In genomic region chr6:85190671-85191070, GRCm38 (mm10) we compare ENCODE assay signal across 8 mouse cellular contexts. TPM values are rescaled to one million over a fixed set of nuclear protein-coding genes. Genes with fewer than 3 reads are reported as not detected.
A peak's percentile ranks its signal among the peaks of the same experiment; 100 is the strongest.
DNase-seq lines count a peak whose midpoint lies in the region; ATAC-seq and TF ChIP-seq lines count a peak whose summit lies in the region.

No protein-coding gene starts in this region.

- ATAC-seq in limb, embryonic 14.5 days (ENCODE audit: low FRiP score, low read depth), result no peak
- no peak for ATAC-seq in stomach, embryonic 14.5 days (ENCODE audit: insufficient number of reproducible peaks, insufficient read depth, low FRiP score, low read depth)

- no peak for TF ChIP-seq CTCF in left cerebral cortex, adult 2 months (IDR thresholded peaks at IDR 0.05)

- peak overlapping the region; percentile 55 for H3K4me2 ChIP-seq in limb, embryonic 14.5 days (replicated peaks; ENCODE audit: low read depth, low read length, severe bottlenecking)
- H3K4me2 ChIP-seq in stomach, embryonic 14.5 days (replicated peaks; ENCODE audit: low read depth, low read length), result peak overlapping the region; percentile 47

- peaks cover 100% of the 10 kb centered on the region for H3K27me3 ChIP-seq in forebrain, embryonic 10.5 days (ENCODE audit: poor library complexity, severe bottlenecking)
- H3K27me3 ChIP-seq in limb, embryonic 14.5 days (ENCODE audit: control insufficient read depth, insufficient read depth, low read length), result peaks cover 96% of the 10 kb centered on the region
- peaks cover 60% of the 10 kb centered on the region for H3K27me3 ChIP-seq in stomach, embryonic 14.5 days (ENCODE audit: control insufficient read depth, insufficient read depth, low read length)

- 2% methylated on average over 13 of the region's 13 CpGs for WGBS in forebrain, embryonic 10.5 days
- WGBS in limb, embryonic 14.5 days, result 1% methylated on average over 13 of the region's 13 CpGs
- WGBS in stomach, embryonic 14.5 days, result 5% methylated on average over 13 of the region's 13 CpGs

- peak overlapping the region; percentile 77 for H3K27ac ChIP-seq in left cerebral cortex, adult 2 months
- H3K27ac ChIP-seq in forebrain, embryonic 10.5 days, result peak overlapping the region; percentile 94
- H3K27ac ChIP-seq in limb, embryonic 14.5 days (replicated peaks; ENCODE audit: low read depth, low read length), result no peak overlapping the region
- H3K27ac ChIP-seq in stomach, embryonic 14.5 days (ENCODE audit: low read length), result no peak overlapping the region

- peak in 1 of 2 experiments; percentile 25 for DNase-seq in left cerebral cortex, adult 2 months (ENCODE audit: extremely low spot score in 1 of 2, low spot score in 2 of 2)
- DNase-seq in left cerebral cortex, postnatal 36 days (ENCODE audit: low spot score in 2 of 2), result no peak
- DNase-seq in forebrain, embryonic 10.5 days (ENCODE audit: extremely low spot score, low spot score), result peak; percentile 61
- peak; percentile 10 for DNase-seq in limb, embryonic 14.5 days (ENCODE audit: low spot score)
- DNase-seq in right cerebral cortex, adult 2 months (ENCODE audit: low spot score in 2 of 2), result no peak
- no peak for DNase-seq in left cerebral cortex, adult 8-10 months (ENCODE audit: low spot score in 2 of 2)
- DNase-seq in cerebellum, adult 9-11 months, result no peak

- H3K4me1 ChIP-seq in forebrain, embryonic 10.5 days, result peaks cover 92% of the 10 kb centered on the region
- peaks cover 20% of the 10 kb centered on the region for H3K4me1 ChIP-seq in limb, embryonic 14.5 days (ENCODE audit: control insufficient read depth, insufficient read depth, low read length)
- H3K4me1 ChIP-seq in stomach, embryonic 14.5 days (ENCODE audit: control insufficient read depth, insufficient read depth, low read length), result peaks cover 11% of the 10 kb centered on the region

- peak overlapping the region; percentile 1; the same call in 1 of the 2 replicates for H3K9ac ChIP-seq in limb, embryonic 14.5 days (ENCODE audit: low read depth, low read length, severe bottlenecking)
- no peak overlapping the region for H3K9ac ChIP-seq in stomach, embryonic 14.5 days (replicated peaks; ENCODE audit: low read depth, low read length)

- peaks cover 49% of the 10 kb centered on the region for H3K36me3 ChIP-seq in forebrain, embryonic 10.5 days (replicated peaks)
- H3K36me3 ChIP-seq in limb, embryonic 14.5 days (ENCODE audit: control insufficient read depth, insufficient read depth, low read length), result no peaks in the 10 kb centered on the region
- H3K36me3 ChIP-seq in stomach, embryonic 14.5 days (ENCODE audit: control insufficient read depth, insufficient read depth, low read length), result no peaks in the 10 kb centered on the region

- intact Hi-C loops in left cerebral cortex, adult 2 months (cut with DNase I), result no loop called here
- intact Hi-C loops in left cerebral cortex, postnatal 36 days (cut with DNase I), result loop anchor here (1.0 kb wide), 1 partner anchor 28 kb away; no protein-coding TSS in a partner anchor

- peak overlapping the region; percentile 48 for H3K4me3 ChIP-seq in left cerebral cortex, adult 2 months
- peak overlapping the region; percentile 78 for H3K4me3 ChIP-seq in forebrain, embryonic 10.5 days
- H3K4me3 ChIP-seq in limb, embryonic 14.5 days (replicated peaks; ENCODE audit: low read length), result peak overlapping the region; percentile 36
- peak overlapping the region; percentile 26 for H3K4me3 ChIP-seq in stomach, embryonic 14.5 days (ENCODE audit: low read depth, low read length)

- H3K9me3 ChIP-seq in forebrain, embryonic 10.5 days, result no peaks in the 10 kb centered on the region
- H3K9me3 ChIP-seq in limb, embryonic 14.5 days (ENCODE audit: control insufficient read depth, low read length), result no peaks in the 10 kb centered on the region
- H3K9me3 ChIP-seq in stomach, embryonic 14.5 days (ENCODE audit: control insufficient read depth, low read depth, low read length), result no peaks in the 10 kb centered on the region

- no peak for TF ChIP-seq POLR2A in limb, embryonic 14.5 days (IDR thresholded peaks at IDR 0.05; ENCODE audit: borderline replicate concordance, extremely low read depth, insufficient read depth, insufficient read length)

RNA-seq across cellular contexts. Expression of gene Emx1, which starts 3.4 kb away (rescaled TPM):
- total RNA-seq in left cerebral cortex, adult 2 months (2021), result 10 to 100 TPM; 32.8 to 40.1 TPM
- 10 to 100 TPM; 34.2 to 45.2 TPM for total RNA-seq in left cerebral cortex, postnatal 36 days (2021)
- 26.5 and 35.8 TPM in 2 replicates for polyA plus RNA-seq in forebrain, embryonic 10.5 days (2016; fragmentation: Nextera tagmentation; extraction: Ambion mirVana)
- polyA plus RNA-seq in limb, embryonic 14.5 days (2012; rRNA removed), result 0.15 and 0.63 TPM in 2 replicates
- polyA plus RNA-seq in limb, embryonic 14.5 days (2014; fragmentation: Nextera tagmentation; extraction: Ambion mirVana), result 0.17 TPM in 1 of 2 replicates, not detected in the other
- not detected in 2 replicates for polyA plus RNA-seq in stomach, embryonic 14.5 days (2014; fragmentation: Nextera tagmentation; extraction: Ambion mirVana)
- total RNA-seq in left cerebral cortex, adult 8-10 months (2022), result 10 to 100 TPM; 32.0 to 34.9 (median 33.8) TPM

RNA-seq across cellular contexts. Expression of gene Spr, which starts 53.1 kb away (rescaled TPM):
- 10 to 100 TPM; 40.8 to 41.6 TPM for total RNA-seq in left cerebral cortex, adult 2 months (2021)
- 10 to 100 TPM; 38.4 to 48.6 TPM for total RNA-seq in left cerebral cortex, postnatal 36 days (2021)
- polyA plus RNA-seq in forebrain, embryonic 10.5 days (2016; fragmentation: Nextera tagmentation; extraction: Ambion mirVana), result 57.4 and 59.1 TPM in 2 replicates
- polyA plus RNA-seq in limb, embryonic 14.5 days (2012; rRNA removed), result 16.8 and 18.4 TPM in 2 replicates
- 58.2 and 59.9 TPM in 2 replicates for polyA plus RNA-seq in limb, embryonic 14.5 days (2014; fragmentation: Nextera tagmentation; extraction: Ambion mirVana)
- polyA plus RNA-seq in stomach, embryonic 14.5 days (2014; fragmentation: Nextera tagmentation; extraction: Ambion mirVana), result 90.9 and 91.8 TPM in 2 replicates
- 10 to 100 TPM; 42.5 to 48.4 (median 46.0) TPM for total RNA-seq in left cerebral cortex, adult 8-10 months (2022)

Comparison
In these comparisons a context has a peak if more than half of its experiments do, and no peak if none do; other contexts are left out.
1. DNase-seq: peak in forebrain, embryonic 10.5 days (single experiment) and limb, embryonic 14.5 days (single experiment); none in left cerebral cortex, postnatal 36 days (0 of 2), right cerebral cortex, adult 2 months (0 of 2), left cerebral cortex, adult 8-10 months (0 of 2) and cerebellum, adult 9-11 months (single experiment).
2. H3K27ac ChIP-seq: peak in left cerebral cortex, adult 2 months (single experiment) and forebrain, embryonic 10.5 days (single experiment); none in limb, embryonic 14.5 days (single experiment) and stomach, embryonic 14.5 days (single experiment).
3. H3K4me3 ChIP-seq: peak in every context shown above with its lines; median percentile 78 in forebrain, embryonic 10.5 days; 48 in left cerebral cortex, adult 2 months; 36 in limb, embryonic 14.5 days; 26 in stomach, embryonic 14.5 days.